Mouse (Mus musculus) right cerebral cortex, postnatal 25 days (tissue): Measurements from ENCODE around the gene Mutyh.

Experiments
- DNase-seq: peaks from one replicate; pipeline ENCODE4 v3.0.0; 2022

Gene Mutyh

GRCm38 (mm10) chr4:116807197-116808129 lies at the start of gene Mutyh, which contains the start of gene Toe1:
Mutyh (plus strand) TSS chr4:116807723.
Toe1 (minus strand) TSS chr4:116807640.
- DNase-seq, result peak; percentile 91

- DNase-seq, result no peak
Observed at GRCm38 (mm10) chr4:116761914-116762313, 45.6 kb upstream of the Mutyh start.

- no peak for DNase-seq
Observed at GRCm38 (mm10) chr4:116764001-116764400, 43.5 kb upstream of the Mutyh start.

GRCm38 (mm10) chr4:116768510-116768909 lies 39.0 kb upstream of the Mutyh start:
- DNase-seq, result no peak

GRCm38 (mm10) chr4:116769060-116769459 lies 38.5 kb upstream of the Mutyh start:
- no peak for DNase-seq

GRCm38 (mm10) chr4:116776391-116776790 lies 31.1 kb upstream of the Mutyh start:
- DNase-seq, result no peak

- DNase-seq, result no peak
Observed at GRCm38 (mm10) chr4:116777079-116777478, 30.4 kb upstream of the Mutyh start.

GRCm38 (mm10) chr4:116780541-116780940 lies 27.0 kb upstream of the Mutyh start:
- no peak for DNase-seq

- DNase-seq, result no peak
Observed at GRCm38 (mm10) chr4:116781366-116781765, 26.2 kb upstream of the Mutyh start.

GRCm38 (mm10) chr4:116782171-116782570 lies 25.4 kb upstream of the Mutyh start:
- DNase-seq, result no peak

GRCm38 (mm10) chr4:116786587-116786986 lies 20.9 kb upstream of the Mutyh start:
- no peak for DNase-seq

- no peak for DNase-seq
Observed at GRCm38 (mm10) chr4:116787985-116788760, 19.4 kb upstream of the Mutyh start.

- peak; percentile 62 for DNase-seq
Observed at GRCm38 (mm10) chr4:116788956-116789355, 18.6 kb upstream of the Mutyh start.

GRCm38 (mm10) chr4:116792453-116792852 lies 15.1 kb upstream of the Mutyh start:
- no peak for DNase-seq

- no peak for DNase-seq
Observed at GRCm38 (mm10) chr4:116794273-116794672, 13.2 kb upstream of the Mutyh start.

GRCm38 (mm10) chr4:116796442-116797110 lies 10.9 kb upstream of the Mutyh start:
- DNase-seq, result no peak

GRCm38 (mm10) chr4:116799901-116800300 lies 7.6 kb upstream of the Mutyh start:
- DNase-seq, result no peak

- no peak for DNase-seq
Observed at GRCm38 (mm10) chr4:116811012-116811411, 3.5 kb downstream of the Mutyh start.

GRCm38 (mm10) chr4:116815276-116815675 lies 7.8 kb downstream of the Mutyh start:
- DNase-seq, result no peak

- no peak for DNase-seq
Observed at GRCm38 (mm10) chr4:116817486-116817885, 10.0 kb downstream of the Mutyh start.

GRCm38 (mm10) chr4:116819968-116820901 lies 12.7 kb downstream of the Mutyh start:
- DNase-seq, result no peak
